Mouse (Mus musculus): ENCODE data around the gene Use1. TPM values are rescaled to one million over a fixed set of nuclear protein-coding genes. Genes with fewer than 3 reads are reported as not detected.

Gene Use1
- total RNA-seq, 2 experiments from 2014 or later: 97.9 to 108 TPM

DNA sequence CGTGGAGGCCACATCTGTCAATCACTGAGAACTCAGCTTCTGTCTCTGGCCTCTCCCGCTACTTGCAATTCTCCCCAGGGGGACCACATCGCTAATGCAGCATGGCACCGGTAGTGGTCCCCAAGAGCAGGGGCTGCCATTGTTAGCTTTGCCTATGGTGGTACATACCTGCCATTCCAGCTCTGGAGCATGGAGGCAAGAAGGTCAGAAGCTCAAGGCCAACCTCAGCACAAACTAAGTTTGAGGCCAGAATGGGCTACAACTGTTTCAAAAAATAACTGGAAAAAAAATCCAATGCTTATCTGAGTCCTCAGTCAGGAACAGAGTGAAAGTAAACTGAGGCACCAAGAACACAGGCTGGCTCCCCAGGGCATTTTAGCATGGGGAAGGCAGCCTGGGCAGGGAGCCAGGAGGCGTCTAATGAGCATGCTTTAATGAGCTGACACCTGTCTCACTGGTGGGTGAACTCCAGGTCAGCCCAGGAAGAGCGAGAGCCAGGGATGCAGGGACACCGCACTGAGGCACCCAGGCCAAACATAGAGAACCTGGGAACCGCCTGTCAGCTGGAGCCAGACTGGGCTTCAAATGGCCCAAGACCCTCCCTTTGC is 9.9 kb downstream of the Use1 start:
- DNase-seq (ENCODE audit: low spot score in 2 of 2): no peak

DNA sequence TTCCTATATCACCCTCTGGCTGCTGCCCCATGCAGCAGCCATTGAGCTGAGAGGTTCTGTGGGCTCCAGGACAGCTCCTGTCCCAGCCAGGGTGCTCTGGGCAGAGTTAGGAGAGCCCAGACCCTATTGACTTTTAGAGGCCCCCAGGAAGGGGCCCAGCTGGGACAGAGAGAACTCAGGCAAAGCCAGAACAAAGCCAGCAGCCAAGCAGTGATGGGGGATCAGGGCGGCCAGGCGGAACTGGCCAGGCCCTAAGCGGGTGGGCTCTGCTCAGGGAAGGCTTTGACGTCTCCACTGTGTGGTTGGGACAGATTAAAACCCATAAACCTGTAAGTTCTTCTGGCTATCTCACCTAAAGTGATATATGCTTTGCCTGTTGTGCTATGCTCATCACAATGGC is 12.4 kb downstream of the Use1 start:
- no peak for DNase-seq (ENCODE audit: low spot score in 2 of 2)

DNA sequence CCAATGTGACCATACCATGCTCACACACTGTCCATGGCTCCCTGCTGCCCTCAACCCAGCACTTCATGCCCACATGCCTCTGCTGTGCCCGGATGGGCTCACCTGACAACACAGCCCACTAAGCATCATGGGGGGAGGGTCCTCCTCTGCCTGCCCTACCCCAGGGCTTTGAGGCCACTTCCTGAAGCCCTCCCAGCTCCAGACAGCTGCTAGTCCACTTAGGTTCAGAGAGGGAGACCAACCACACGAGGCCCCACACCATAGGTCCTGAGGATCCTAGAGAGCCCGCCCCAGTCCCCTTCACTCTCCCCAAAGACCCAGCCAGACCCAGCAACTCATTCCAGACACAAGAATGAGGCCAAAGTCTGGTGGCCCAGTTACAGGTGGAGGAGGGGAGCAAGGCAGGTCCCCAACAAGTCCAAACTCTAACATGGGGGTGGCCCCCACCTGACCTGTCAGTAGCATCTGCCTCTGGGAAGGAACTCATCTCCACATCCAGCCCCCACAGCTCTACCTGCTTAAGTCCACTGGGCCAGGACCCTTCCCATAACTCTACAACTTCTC is 12.9 kb downstream of the Use1 start:
- no peak for DNase-seq (ENCODE audit: low spot score in 2 of 2)

DNA sequence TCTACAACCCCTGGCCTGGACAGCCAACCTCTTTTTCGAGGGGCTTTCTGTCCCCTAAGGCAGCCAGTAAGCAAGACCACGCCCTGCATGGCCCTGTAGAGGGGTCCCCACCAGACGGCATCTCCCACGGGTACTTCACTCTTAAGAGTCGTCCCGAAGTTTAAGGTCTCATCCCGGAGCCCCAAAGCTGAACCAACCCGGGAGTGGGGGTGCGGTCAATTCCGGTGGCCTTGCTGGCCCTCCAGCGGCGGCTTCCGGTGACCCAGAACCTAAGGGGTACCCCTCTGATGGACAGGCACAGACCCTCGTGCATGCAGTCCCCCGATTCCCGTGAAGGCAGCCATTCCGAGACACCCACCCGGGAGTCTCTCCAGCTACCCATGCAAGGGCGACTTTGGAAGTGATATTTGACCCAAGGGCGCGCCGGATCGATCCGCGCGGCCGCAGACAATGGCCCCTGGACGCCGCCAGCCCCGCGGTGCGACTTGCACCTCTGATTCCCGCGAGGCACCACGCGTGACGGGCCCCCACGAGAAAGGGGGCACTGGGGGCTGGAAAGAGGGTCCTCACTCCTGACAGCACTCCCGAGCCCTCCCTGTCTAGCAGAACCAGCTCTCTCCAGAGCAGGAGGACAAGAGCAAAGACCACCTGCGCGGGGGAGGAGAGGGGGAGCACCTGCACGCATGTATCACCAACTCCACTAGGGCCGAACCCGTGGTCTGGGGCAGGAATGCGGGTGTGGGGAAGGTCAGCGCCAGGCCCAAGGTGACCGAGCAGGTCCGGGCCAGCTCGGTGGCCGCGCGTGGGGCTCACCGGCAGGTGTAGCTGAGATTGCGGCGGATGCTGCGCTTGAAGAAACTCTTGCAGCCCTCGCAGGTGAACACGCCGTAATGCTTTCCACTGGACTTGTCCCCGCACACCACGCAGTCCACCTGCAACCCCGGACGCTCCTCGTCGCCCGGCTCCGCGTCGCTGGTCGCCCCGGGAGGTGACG is 13.8 kb downstream of the Use1 start:
- DNase-seq (ENCODE audit: low spot score in 2 of 2): no peak

DNA sequence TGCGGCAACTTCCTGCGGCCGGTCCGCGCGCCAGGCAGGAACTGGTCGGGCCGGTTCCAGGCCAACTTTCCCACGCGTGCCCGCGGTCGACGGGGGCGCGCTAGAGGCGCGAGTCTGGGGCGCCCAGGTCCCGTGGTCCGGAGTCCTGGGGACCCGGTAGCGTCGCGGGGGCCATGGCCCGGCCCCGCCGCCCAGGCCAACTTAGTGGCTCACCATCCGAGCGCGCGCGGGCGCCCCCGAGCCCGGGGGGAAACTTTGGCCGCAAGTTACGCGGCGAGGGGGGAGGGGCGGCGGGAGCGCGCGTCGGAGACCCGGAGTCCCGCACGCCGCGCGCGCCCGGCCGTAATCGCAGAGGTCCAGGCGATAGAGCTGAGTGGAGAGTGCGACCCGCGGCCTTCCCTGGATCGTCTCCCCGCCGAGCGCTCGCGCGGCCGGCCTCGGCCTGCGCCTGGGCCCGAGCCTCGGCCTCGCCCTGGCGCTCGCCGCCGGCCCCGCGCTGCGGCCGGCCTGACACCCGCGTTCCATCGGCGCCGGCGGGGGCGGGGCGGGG is 14.8 kb downstream of the Use1 start, which contains the start of gene Nr2f6:
Gene Nr2f6 (minus strand): TSS at position 540 of the 550 bp plus-strand sequence.
- DNase-seq (ENCODE audit: low spot score in 2 of 2): peak; percentile 61 to 75

DNA sequence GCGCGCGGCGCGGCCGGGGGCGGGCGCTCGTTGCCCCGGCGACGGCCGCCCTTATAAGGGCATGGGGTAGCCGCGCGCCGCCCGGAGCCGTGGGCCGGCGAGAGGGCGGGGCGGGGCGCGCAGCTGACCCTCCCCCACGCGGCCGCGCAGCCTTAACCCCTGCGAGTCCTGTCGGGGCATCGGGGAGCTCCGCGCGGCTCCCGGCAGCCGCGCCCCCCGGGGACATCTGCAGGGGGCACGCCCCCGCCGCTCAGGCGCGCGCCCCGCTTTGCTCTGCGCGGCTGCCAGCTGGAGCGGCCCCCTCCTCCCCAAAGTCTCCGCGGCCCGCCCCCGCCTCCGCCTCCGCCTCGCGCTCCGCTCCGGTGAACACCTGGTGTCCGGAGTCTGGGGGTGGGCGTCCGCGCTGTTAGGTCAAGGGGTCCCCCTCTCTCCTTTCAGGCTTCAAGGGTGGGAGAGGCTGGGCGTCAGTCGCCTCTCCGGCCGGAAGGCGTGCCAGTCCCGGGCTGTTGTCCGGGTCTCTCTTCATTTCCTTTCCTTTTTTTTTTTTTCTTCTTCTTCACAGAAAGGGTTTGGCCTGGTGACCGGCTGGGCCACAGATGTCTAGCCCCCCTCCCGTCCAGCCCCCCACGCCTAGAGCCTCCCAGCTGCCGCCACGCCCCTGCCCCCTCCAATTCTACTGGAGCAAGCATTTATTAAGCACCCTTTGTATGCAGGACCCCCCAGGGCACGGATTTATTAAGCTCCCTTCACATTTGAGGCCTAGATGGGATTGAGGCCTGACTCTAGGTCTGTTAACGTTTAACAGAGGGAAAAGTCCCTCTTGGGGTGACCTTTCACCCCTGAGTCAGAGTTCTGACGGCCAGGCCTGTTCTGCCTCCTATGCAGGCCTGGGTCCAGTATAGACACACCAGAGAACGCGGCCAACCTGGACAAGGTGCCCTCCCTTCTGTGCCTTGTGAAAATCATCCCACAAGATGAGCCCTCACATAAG is 15.6 kb downstream of the Use1 start:
- DNase-seq (ENCODE audit: low spot score in 2 of 2): peak; percentile 75 to 84

DNA sequence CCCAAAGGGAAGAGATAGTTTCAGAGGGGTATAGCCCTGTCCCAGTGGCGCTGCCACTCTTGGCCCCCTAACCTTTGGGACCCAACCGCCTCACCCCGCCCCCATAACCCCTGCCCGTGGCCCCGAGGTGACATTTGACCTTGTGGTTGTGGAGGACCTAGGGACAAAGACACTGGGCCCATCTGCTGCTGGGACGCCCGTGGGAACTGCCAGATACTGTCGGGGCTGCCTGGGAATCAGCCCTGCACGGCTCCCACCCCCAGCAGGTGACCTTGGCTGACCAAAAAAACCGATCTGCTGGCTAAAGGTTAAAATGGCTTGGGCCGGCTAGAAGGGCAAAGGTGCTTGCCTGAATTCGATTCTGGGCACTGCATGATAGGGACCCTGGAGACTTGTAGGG is 16.7 kb downstream of the Use1 start:
- DNase-seq (ENCODE audit: low spot score in 2 of 2): no peak

DNA sequence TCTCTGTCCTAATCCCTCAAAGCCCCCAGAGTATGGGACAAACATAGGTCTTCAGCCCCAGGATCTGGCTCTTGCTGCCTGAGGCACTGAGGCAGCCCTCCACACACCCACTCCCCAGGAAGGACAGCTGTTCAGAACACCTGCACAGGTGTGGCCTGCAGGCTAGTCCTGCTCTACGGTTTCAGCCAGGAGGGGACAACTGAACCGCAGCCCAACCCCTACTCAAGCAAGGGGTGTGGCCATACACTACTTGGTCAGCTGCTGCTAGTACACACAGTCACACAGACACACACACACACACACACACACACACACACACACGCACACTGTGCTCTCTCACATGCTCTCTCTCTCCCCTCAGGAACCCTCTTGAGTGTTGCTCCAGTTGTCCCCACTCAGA is 17.2 kb downstream of the Use1 start:
- DNase-seq (ENCODE audit: low spot score in 2 of 2): no peak

DNA sequence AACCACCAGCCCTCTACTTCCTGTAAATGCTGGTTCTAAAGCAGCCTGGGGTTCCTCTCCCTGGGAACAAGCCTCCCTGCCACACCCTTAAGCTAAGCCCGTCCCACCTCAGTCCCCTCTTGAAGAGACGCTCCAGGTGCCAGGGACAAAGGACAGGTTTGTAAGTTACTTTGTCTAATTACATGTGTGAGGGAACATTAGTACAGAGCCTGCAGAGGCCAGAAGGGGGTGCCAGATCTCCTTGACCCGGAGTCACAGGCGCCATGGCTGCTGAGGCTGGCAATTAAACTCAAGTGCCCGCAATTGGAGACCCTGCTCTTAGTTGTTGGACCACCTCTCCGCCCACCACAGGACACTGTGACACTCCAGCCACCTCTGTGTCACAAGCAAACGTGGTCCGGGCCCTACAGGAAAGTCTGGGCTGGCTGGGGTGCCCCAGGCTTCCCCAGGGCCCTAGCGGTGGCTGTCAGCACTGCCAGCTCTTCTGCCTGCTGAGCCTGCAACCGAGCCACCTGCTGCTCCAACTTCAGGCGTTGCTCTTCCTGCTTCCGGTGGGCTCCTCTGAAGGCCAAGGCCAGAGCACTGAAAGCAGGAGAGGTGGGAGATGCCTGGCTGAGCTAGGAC is 18.7 kb downstream of the Use1 start:
- no peak for DNase-seq (ENCODE audit: low spot score in 2 of 2)

DNA sequence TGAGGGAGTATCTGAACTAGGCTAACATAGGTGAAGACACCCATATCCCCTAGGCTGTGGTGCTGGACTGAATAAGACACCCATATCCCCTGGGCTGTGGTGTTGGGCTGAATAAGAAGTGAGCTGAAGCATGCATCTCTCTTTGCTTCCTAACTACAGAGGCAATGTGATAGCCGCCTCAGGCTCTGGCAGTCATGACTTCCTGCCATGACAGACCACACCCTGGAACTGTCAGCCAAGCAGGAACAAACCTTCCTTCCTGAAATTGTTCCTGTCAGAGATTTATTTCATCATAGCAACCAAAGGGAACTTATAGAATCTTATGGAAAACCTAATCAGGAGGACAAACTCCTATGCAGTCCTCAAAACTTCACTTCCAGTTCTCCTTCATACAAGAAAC is 21.6 kb downstream of the Use1 start:
- DNase-seq (ENCODE audit: low spot score in 2 of 2): no peak

DNA sequence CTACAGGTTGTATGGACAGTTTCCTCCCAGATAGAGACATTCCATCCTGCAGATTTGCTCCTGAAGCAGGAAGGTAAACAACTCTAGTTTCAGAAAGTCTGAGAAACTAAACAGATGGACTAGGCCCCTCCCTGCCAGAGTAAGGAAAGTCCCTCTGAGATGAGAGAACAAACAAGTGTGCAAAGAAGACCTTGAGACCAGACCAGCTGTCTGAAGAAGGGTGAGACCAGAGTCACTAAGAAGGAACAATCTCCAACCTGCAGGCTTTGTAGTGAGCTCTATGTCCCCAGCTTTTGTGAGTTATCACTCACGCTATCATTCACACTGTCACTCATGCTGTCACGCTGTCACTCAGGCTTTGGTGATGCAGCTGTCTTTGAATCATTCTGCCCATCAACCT is 25.0 kb downstream of the Use1 start:
- no peak for DNase-seq (ENCODE audit: low spot score in 2 of 2)

DNA sequence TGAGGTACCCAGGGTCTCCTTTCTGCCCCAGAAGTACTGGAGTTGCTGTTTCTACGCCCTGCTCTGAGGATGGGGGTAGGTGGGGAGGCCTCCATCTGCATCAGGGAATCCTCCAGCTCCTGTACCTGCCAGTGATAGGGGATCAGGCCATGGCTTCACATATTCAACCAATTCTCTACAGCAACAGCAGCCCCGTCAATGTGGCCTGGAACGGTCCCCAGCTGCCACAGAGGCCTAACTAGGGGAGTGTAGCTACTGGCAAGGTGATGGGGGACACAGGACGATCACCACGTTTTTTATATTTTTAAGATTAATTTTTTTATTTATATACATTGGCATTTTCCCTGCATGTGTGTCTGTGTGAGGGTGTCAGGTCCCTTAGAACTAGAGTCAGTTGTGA is 25.7 kb downstream of the Use1 start:
- DNase-seq (ENCODE audit: low spot score in 2 of 2): no peak

DNA sequence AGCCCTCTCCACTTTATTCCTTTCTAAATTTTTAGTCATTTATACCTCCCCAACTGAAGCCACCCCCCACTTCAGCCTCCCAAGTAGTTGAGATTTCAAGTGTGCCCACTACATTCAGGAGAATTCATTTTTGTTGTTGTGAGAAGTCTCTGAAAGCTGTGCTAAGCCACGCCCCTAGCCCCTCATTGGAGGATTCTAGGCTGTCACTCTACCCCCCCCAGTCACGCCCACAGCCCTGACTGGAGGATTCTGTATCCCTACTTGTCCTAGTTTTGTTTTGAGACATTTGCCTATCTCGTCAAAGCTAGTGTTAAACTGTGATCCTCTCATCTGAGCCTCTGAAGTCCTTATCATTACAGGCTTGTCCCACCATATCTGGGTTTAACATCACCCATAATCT is 26.2 kb downstream of the Use1 start:
- DNase-seq (ENCODE audit: low spot score in 2 of 2): peak in 1 of 2 experiments; percentile 13

DNA sequence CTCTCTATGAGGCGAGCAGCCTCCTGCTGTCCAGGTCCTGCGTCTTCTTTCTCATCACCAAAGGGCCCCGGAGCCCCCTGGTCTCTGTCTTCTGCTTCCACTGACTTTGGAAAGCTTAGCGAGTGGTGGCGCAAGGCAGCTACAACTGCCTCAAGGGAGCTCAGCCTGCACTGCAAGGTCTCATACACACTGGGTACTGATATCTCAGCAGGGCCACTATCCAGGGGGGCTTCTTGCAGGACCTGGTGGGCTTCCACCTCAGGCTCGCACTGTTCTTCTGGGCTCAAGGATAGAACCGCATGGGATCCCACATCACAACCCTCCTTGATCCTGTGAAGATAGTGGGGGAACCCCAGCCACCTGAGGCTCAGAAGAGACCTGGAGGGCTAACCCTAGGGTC is 27.8 kb downstream of the Use1 start:
- DNase-seq (ENCODE audit: low spot score in 2 of 2): no peak

DNA sequence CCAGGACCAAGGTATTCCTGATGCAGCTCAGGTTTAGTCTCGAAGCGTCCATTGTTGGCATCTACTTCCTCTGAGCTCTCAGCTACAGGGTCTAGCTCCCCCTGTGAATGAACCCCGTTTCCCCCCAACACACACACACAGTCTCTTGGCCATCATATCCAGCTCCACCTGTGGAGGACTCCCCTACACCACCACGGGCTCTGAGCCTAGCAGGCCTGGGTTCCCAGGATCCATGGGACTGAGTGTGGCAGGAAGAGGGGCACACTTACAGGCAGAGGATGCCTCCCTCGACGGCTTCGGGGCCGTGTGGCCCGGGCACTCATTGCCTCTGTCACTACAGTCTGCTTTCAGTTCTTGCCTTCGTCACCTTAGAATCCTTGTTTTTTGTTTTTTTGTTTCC is 28.4 kb downstream of the Use1 start:
- peak in 1 of 2 experiments; percentile 10 for DNase-seq (ENCODE audit: low spot score in 2 of 2)

DNA sequence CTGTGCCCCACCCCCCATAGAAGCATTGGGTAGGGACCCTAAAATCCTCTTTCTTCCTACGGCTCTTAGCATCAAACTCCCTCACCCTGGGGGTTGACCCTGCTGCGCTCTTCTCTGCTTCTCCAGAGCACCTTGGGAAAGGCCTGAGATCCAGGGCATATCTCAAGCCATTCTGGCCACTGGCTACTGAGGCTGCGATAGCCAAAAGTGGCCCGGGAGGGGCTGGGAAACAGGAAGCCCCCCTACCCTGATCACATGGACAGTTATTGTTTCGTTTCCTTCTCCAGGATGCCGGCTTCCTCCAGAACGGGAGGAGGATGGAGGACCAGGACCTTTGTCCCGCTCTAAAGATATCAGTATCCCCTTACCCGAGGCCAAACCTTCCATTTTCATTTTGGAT is 29.0 kb downstream of the Use1 start, which contains the start of gene Ushbp1:
Gene Ushbp1 (minus strand): TSS at position 174 of the 400 bp plus-strand sequence.
- DNase-seq (ENCODE audit: low spot score in 2 of 2): peak in 1 of 2 experiments; percentile 10

DNA sequence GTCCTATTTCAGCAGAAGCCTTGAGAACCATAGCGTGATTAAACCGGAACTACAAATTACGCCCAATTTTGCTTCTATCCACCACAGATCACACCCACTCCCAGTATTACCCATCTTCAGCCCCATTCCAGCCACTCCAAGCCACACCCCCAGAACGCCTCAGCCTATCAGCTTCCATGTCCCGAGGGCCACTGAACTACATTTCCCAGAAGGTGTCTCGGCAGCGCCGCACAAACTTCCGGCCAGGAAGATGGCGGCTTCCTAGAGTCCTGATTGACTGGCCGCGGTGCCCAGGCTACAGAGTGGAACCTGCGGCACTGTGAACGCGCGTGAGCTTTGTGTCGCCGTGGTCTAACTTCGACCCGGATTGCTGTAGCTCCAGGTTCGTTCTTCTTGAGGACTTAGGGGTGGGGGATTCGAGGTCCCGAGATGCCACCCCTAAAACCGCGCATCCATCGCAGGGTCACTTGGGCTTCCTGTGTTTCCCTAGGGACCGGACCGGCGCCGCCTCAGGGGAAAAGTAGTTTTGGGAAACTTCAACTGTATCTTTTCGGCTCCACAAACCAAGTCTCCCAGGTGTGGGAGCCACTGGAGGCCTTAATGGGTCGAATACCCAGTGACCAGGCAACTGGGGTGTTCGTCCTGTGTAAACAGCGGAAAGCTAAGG is 30.1 kb downstream of the Use1 start, which contains the start of gene Babam1:
Gene Babam1 (plus strand): TSS at position 223 of the 667 bp plus-strand sequence.
- peak; percentile 87 to 91 for DNase-seq (ENCODE audit: low spot score in 2 of 2)

DNA sequence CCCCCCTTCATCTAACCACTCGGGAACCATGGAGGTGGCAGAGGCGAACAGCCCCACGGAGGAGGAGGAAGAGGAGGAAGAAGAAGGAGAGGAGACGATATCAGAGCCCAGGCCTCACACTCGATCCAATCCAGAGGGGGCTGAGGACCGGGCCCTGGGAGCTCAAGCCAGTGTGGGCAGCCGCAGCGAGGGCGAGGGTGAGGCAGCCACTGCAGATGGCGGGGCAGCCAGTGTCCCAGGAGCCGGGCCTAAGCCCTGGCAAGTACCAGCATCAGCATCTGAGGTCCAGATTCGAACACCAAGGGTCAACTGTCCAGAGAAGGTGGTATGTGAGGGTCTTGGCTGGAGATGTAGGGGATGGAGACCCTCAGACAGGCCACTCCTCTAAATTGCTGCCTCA is 31.1 kb downstream of the Use1 start:
- DNase-seq (ENCODE audit: low spot score in 2 of 2): peak in 1 of 2 experiments; percentile 9

DNA sequence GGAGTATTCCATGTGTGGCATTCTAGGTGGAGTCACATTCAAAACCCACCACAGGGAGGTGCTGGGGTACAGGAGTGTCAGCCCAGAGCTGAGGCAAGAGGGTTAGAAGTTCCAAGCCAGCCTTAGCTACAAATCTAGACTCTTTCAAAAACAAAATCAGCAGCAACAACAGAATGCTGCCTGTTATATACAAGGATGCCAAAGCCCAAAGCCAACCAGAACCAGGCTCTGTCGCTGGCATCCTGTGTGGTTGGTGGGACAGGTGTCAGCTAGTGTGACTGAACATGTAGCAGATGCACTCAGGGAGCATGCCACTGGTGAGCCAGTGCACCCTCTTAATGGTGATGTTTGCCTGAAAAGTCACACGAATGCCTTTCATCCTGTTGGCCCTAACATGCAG is 34.2 kb downstream of the Use1 start:
- DNase-seq (ENCODE audit: low spot score in 2 of 2): no peak

All from layer of hippocampus, postnatal 10 days (tissue).